Mouse (Mus musculus): Measurements from ENCODE around the gene Fam208b. TPM values are rescaled to one million over a fixed set of nuclear protein-coding genes. Genes with fewer than 3 reads are reported as not detected.

Gene Fam208b
- total and polyA plus RNA-seq, 2 experiments from 2014 or later: 4.4 to 9.8 TPM

GRCm38 (mm10) chr13:3633895-3634811, 23.2 kb upstream of the Fam208b start, which contains the start of gene Asb13:
TSS of gene Asb13 (plus strand) at chr13:3634032.
- 1% methylated on average over 47 of the region's 47 CpGs for WGBS
- TF ChIP-seq CTCF (IDR thresholded peaks at IDR 0.05; ENCODE audit: low read depth) (no peak), EP300 (IDR thresholded peaks at IDR 0.05; ENCODE audit: low read depth) (no peak)

DNA sequence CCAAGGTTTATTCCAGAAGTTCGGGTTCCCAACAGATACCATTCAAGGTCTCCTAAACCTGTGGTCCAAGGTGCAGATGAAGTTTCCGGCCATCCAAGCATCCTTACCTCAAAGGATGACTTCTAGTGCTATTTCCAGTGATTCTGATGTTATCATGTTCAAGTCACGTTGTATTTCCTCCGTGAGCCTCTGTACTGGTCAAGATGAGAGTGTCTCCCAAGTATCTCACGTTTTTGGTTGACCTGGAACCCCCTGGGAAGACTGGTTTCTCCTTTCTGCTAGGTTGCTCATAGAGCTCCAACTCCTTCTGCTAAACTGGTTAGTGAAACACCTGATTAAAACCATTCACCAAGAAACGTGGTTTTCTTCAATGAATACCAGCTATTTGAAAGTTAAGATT, 22.2 kb upstream of the Fam208b start:
- Histone ChIP-seq H3K4me3 (ENCODE audit: low read depth, low read length) (no peak overlapping the region; the same call in 1 of the 2 replicates), H3K4me2 (ENCODE audit: low read depth, low read length) (no peak overlapping the region), H3K9me3 (replicated peaks; ENCODE audit: control insufficient read depth, low read length) (no peaks in the 10 kb centered on the region), H3K27ac (ENCODE audit: low read depth) (no peak overlapping the region), H3K9ac (replicated peaks; ENCODE audit: low read depth, low read length) (no peak overlapping the region), H3K36me3 (replicated peaks; ENCODE audit: control insufficient read depth, insufficient read depth, low read length) (no peaks in the 10 kb centered on the region), H3K4me1 (ENCODE audit: control insufficient read depth, insufficient read depth) (no peaks in the 10 kb centered on the region), H3K27me3 (ENCODE audit: control insufficient read depth, insufficient read depth, low read length) (no peaks in the 10 kb centered on the region)
- DNase-seq (ENCODE audit: low spot score) (no peak), ATAC-seq (ENCODE audit: insufficient read depth, low read depth) (no peak)
- 29% methylated on average over 6 of the region's 6 CpGs for WGBS
- no peak for TF ChIP-seq CTCF (IDR thresholded peaks at IDR 0.05; ENCODE audit: low read depth)
- TF ChIP-seq EP300 (IDR thresholded peaks at IDR 0.05; ENCODE audit: low read depth): no peak

More at GRCm38 (mm10) chr13:3633895-3634811, 23.2 kb upstream of the Fam208b start, which contains the start of gene Asb13:
- no peaks in the 10 kb centered on the region for H3K36me3 ChIP-seq (replicated peaks; ENCODE audit: control insufficient read depth, insufficient read depth, low read length)
- peak within 1 kb of the TSS; percentile 73 for H3K9ac ChIP-seq (replicated peaks; ENCODE audit: low read depth, low read length)
- H3K4me3 ChIP-seq (ENCODE audit: low read depth, low read length): peak within 1 kb of the TSS; percentile 83
- peak; percentile 73 for DNase-seq (ENCODE audit: low spot score)
- peak within 1 kb of the TSS; percentile 87 for H3K4me2 ChIP-seq (ENCODE audit: low read depth, low read length)
- H3K9me3 ChIP-seq (replicated peaks; ENCODE audit: control insufficient read depth, low read length): no peaks in the 10 kb centered on the region
- peak; percentile 97 for ATAC-seq (ENCODE audit: insufficient read depth, low read depth)
- H3K27me3 ChIP-seq (ENCODE audit: control insufficient read depth, insufficient read depth, low read length): no peaks in the 10 kb centered on the region
- H3K27ac ChIP-seq (ENCODE audit: low read depth): peak within 1 kb of the TSS; percentile 47
- no peaks in the 10 kb centered on the region for H3K4me1 ChIP-seq (ENCODE audit: control insufficient read depth, insufficient read depth)

- DNase-seq (ENCODE audit: low spot score) (no peak), ATAC-seq (ENCODE audit: insufficient read depth, low read depth) (no peak)
- TF ChIP-seq CTCF (IDR thresholded peaks at IDR 0.05; ENCODE audit: low read depth): no peak
- no peak for TF ChIP-seq EP300 (IDR thresholded peaks at IDR 0.05; ENCODE audit: low read depth)
- WGBS: 81% methylated on average over 9 of the region's 9 CpGs
- H3K4me2 ChIP-seq (ENCODE audit: low read depth, low read length): no peak overlapping the region
- no peaks in the 10 kb centered on the region for H3K4me1 ChIP-seq (ENCODE audit: control insufficient read depth, insufficient read depth)
- no peak overlapping the region for H3K27ac ChIP-seq (ENCODE audit: low read depth)
- H3K9ac ChIP-seq (replicated peaks; ENCODE audit: low read depth, low read length): no peak overlapping the region
- no peaks in the 10 kb centered on the region for H3K36me3 ChIP-seq (replicated peaks; ENCODE audit: control insufficient read depth, insufficient read depth, low read length)
- no peaks in the 10 kb centered on the region for H3K27me3 ChIP-seq (ENCODE audit: control insufficient read depth, insufficient read depth, low read length)
- H3K4me3 ChIP-seq (ENCODE audit: low read depth, low read length): no peak overlapping the region
- no peaks in the 10 kb centered on the region for H3K9me3 ChIP-seq (replicated peaks; ENCODE audit: control insufficient read depth, low read length)
Observed at GRCm38 (mm10) chr13:3632551-3632950, 21.6 kb upstream of the Fam208b start.

DNA sequence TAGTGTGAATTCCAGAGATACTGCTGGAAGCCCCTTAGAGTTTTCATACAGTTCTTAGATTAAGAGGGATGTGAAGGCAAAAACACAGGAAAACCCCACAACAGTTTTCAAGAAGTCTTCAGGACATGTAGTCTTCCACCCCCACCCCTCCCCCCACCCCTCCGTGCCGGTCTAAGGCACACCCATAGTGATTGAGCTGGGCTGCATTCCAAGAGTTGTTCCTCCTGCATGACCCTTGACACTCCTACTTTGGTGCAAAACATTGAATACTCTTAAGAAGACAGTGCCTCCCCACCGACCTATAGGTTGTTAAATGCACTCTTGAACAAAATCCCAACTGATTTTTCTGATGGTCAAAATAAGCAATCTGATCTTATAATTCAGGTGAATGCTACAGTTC, 17.2 kb upstream of the Fam208b start:
- peaks cover 3% of the 10 kb centered on the region; the same call in 1 of the 2 replicates for H3K9me3 ChIP-seq (replicated peaks; ENCODE audit: control insufficient read depth, low read length)
- no peak overlapping the region for H3K4me3 ChIP-seq (ENCODE audit: low read depth, low read length)
- no peaks in the 10 kb centered on the region for H3K4me1 ChIP-seq (ENCODE audit: control insufficient read depth, insufficient read depth)
- no peak overlapping the region for H3K9ac ChIP-seq (replicated peaks; ENCODE audit: low read depth, low read length)
- no peak for DNase-seq (ENCODE audit: low spot score)
- no peaks in the 10 kb centered on the region for H3K27me3 ChIP-seq (ENCODE audit: control insufficient read depth, insufficient read depth, low read length)
- H3K36me3 ChIP-seq (replicated peaks; ENCODE audit: control insufficient read depth, insufficient read depth, low read length): no peaks in the 10 kb centered on the region
- TF ChIP-seq CTCF (IDR thresholded peaks at IDR 0.05; ENCODE audit: low read depth) (no peak), EP300 (IDR thresholded peaks at IDR 0.05; ENCODE audit: low read depth) (no peak)
- 12% methylated on average over 3 of the region's 3 CpGs for WGBS
- ATAC-seq (ENCODE audit: insufficient read depth, low read depth): no peak
- no peak overlapping the region for H3K4me2 ChIP-seq (ENCODE audit: low read depth, low read length)
- no peak overlapping the region for H3K27ac ChIP-seq (ENCODE audit: low read depth)

- 67% methylated on average over 3 of the region's 3 CpGs for WGBS
- no peak overlapping the region for H3K4me3 ChIP-seq (ENCODE audit: low read depth, low read length)
- no peak for TF ChIP-seq CTCF (IDR thresholded peaks at IDR 0.05; ENCODE audit: low read depth)
- no peak for TF ChIP-seq EP300 (IDR thresholded peaks at IDR 0.05; ENCODE audit: low read depth)
Observed at GRCm38 (mm10) chr13:3627139-3627538, 16.2 kb upstream of the Fam208b start.

More at GRCm38 (mm10) chr13:3627139-3627538, 16.2 kb upstream of the Fam208b start:
- no peaks in the 10 kb centered on the region for H3K27me3 ChIP-seq (ENCODE audit: control insufficient read depth, insufficient read depth, low read length)
- H3K4me1 ChIP-seq (ENCODE audit: control insufficient read depth, insufficient read depth): no peaks in the 10 kb centered on the region
- H3K4me2 ChIP-seq (ENCODE audit: low read depth, low read length): no peak overlapping the region
- no peak overlapping the region for H3K27ac ChIP-seq (ENCODE audit: low read depth)
- no peak for ATAC-seq (ENCODE audit: insufficient read depth, low read depth)
- H3K9ac ChIP-seq (replicated peaks; ENCODE audit: low read depth, low read length): no peak overlapping the region
- peaks cover 4% of the 10 kb centered on the region; the same call in 1 of the 2 replicates for H3K9me3 ChIP-seq (replicated peaks; ENCODE audit: control insufficient read depth, low read length)
- DNase-seq (ENCODE audit: low spot score): no peak
- no peaks in the 10 kb centered on the region for H3K36me3 ChIP-seq (replicated peaks; ENCODE audit: control insufficient read depth, insufficient read depth, low read length)
